Mouse (Mus musculus) limb, embryonic 12.5 days (tissue): ENCODE measurements around the gene Tnfaip8l3. TPM values are rescaled to one million over a fixed set of nuclear protein-coding genes. Genes with fewer than 3 reads are reported as not detected.

Experiments
- ATAC-seq: fragments of 200-750 bp; cut with Nextera tagmentation; 2 replicates; pipeline ENCODE4 v1.8.0; 2017; ENCODE audit warnings: low read depth, moderate TSS enrichment; ENCODE audit not compliant: insufficient number of reproducible peaks, insufficient read depth, low FRiP score, low TSS enrichment
- H3K27ac ChIP-seq: fragments of 300-500 bp; sonication (generic); 2 replicates; pipeline ENCODE4 v1.5.1; 2016; ENCODE audit warnings: mild to moderate bottlenecking, moderate library complexity
- H3K27me3 ChIP-seq: fragments of 300-500 bp; sonication (generic); 2 replicates; pipeline ENCODE4 v1.6.1; 2016; ENCODE audit warnings: mild to moderate bottlenecking, moderate library complexity
- H3K36me3 ChIP-seq: fragments of 300-500 bp; sonication (generic); 2 replicates; pipeline ENCODE4 v1.6.1; 2016; ENCODE audit warnings: mild to moderate bottlenecking, moderate library complexity
- H3K4me1 ChIP-seq: fragments of 300-500 bp; sonication (generic); replicated peaks from 2 replicates; pipeline ENCODE4 v1.6.1; 2016
- H3K4me2 ChIP-seq: fragments of 300-500 bp; sonication (generic); 2 replicates; pipeline ENCODE4 v1.6.1; 2016; ENCODE audit warnings: mild to moderate bottlenecking, moderate library complexity
- H3K4me3 ChIP-seq: fragments of 300-500 bp; sonication (generic); replicated peaks from 2 replicates; pipeline ENCODE4 v1.5.1; 2016; ENCODE audit warnings: mild to moderate bottlenecking
- H3K9ac ChIP-seq: fragments of 300-500 bp; sonication (generic); replicated peaks from 2 replicates; pipeline ENCODE4 v1.6.1; 2016; ENCODE audit warnings: mild to moderate bottlenecking, moderate library complexity
- H3K9me3 ChIP-seq: fragments of 300-500 bp; sonication (generic); 2 replicates; pipeline ENCODE4 v1.6.1; 2016; ENCODE audit warnings: mild to moderate bottlenecking, moderate library complexity
- WGBS: fragments of 180-500 bp; shearing (Covaris S2); methylation state at CpG from one replicate; pipeline ENCODE4 v1.1.7; 2016; 5-methylcytosine and 5-hydroxymethylcytosine counted together
- polyA plus RNA-seq: library from polyadenylated mRNA; unstranded; fragments of >200 nt; fragmentation: Nextera tagmentation; extraction: Ambion mirVana; gene quantifications from 2 replicates; pipeline ENCODE4 v1.2.1, GENCODE M21; 2016

Tnfaip8l3 gene
- polyA plus RNA-seq, 1 experiment from 2014 or later: 0.28 TPM

GRCm38 (mm10) chr9:53986972-53987371, 81.2 kb downstream of the Tnfaip8l3 start:
- Histone ChIP-seq H3K27ac (no peak overlapping the region), H3K4me1 (no peaks in the 10 kb centered on the region), H3K36me3 (no peaks in the 10 kb centered on the region), H3K4me3 (no peak overlapping the region), H3K4me2 (no peak overlapping the region), H3K27me3 (no peaks in the 10 kb centered on the region; the same call in 1 of the 2 replicates), H3K9me3 (no peaks in the 10 kb centered on the region), H3K9ac (no peak overlapping the region)
- no peak for ATAC-seq
- WGBS: 46% methylated on average over 3 of the region's 3 CpGs

GRCm38 (mm10) chr9:53984868-53985267, 83.3 kb downstream of the Tnfaip8l3 start:
- Histone ChIP-seq H3K36me3 (no peaks in the 10 kb centered on the region), H3K4me2 (no peak overlapping the region), H3K4me1 (no peaks in the 10 kb centered on the region), H3K4me3 (no peak overlapping the region), H3K9me3 (no peaks in the 10 kb centered on the region), H3K9ac (no peak overlapping the region), H3K27me3 (no peaks in the 10 kb centered on the region; the same call in 1 of the 2 replicates), H3K27ac (no peak overlapping the region)
- 36% methylated on average over 9 of the region's 9 CpGs for WGBS
- ATAC-seq: no peak

- H3K27ac ChIP-seq: no peak within 1 kb of the TSS
- WGBS: 2% methylated on average over 36 of the region's 36 CpGs
- H3K4me3 ChIP-seq: peak within 1 kb of the TSS; percentile 58
Observed at GRCm38 (mm10) chr9:53975122-53975518, 93.1 kb downstream of the Tnfaip8l3 start, which contains the start of gene Elmod1. TSS of gene Elmod1 (minus strand) at chr9:53975301.

GRCm38 (mm10) chr9:53974328-53975121, 93.7 kb downstream of the Tnfaip8l3 start:
- peak overlapping the region; percentile 57 for H3K9ac ChIP-seq
- no peaks in the 10 kb centered on the region for H3K9me3 ChIP-seq
- H3K27me3 ChIP-seq: peaks cover 36% of the 10 kb centered on the region
- WGBS: 2% methylated on average over 42 of the region's 42 CpGs
- H3K4me1 ChIP-seq: peaks cover 12% of the 10 kb centered on the region
- no peak overlapping the region for H3K27ac ChIP-seq
- H3K4me3 ChIP-seq: peak overlapping the region; percentile 58
- peak; percentile 56; the same call in 1 of the 2 replicates for ATAC-seq
- peak overlapping the region; percentile 97 for H3K4me2 ChIP-seq
- H3K36me3 ChIP-seq: no peaks in the 10 kb centered on the region

More at GRCm38 (mm10) chr9:53975122-53975518, 93.1 kb downstream of the Tnfaip8l3 start, which contains the start of gene Elmod1:
- Histone ChIP-seq H3K4me2 (peak within 1 kb of the TSS; percentile 97), H3K9ac (peak within 1 kb of the TSS; percentile 57), H3K27me3 (peaks cover 36% of the 10 kb centered on the region), H3K36me3 (no peaks in the 10 kb centered on the region), H3K4me1 (peaks cover 12% of the 10 kb centered on the region), H3K9me3 (no peaks in the 10 kb centered on the region)
- peak; percentile 47; the same call in 1 of the 2 replicates for ATAC-seq

GRCm38 (mm10) chr9:53973929-53974327, 94.3 kb downstream of the Tnfaip8l3 start:
- no peak for ATAC-seq
- H3K27ac ChIP-seq: no peak overlapping the region
- no peak overlapping the region for H3K9ac ChIP-seq
- 20% methylated on average over 13 of the region's 13 CpGs for WGBS
- H3K4me3 ChIP-seq: peak overlapping the region; percentile 58
- peaks cover 36% of the 10 kb centered on the region for H3K27me3 ChIP-seq
- peak overlapping the region; percentile 97 for H3K4me2 ChIP-seq
- H3K36me3 ChIP-seq: no peaks in the 10 kb centered on the region
- H3K9me3 ChIP-seq: no peaks in the 10 kb centered on the region
- H3K4me1 ChIP-seq: peaks cover 12% of the 10 kb centered on the region

Other genes starting within 250 kb of the Tnfaip8l3 start
- gene Sln, start 218.2 kb downstream of the Tnfaip8l3 start, polyA plus RNA-seq: 13.8 and 17.3 TPM in 2 replicates
- 0.68 and 0.75 TPM in 2 replicates for gene Elmod1, start 93.1 kb downstream of the Tnfaip8l3 start, polyA plus RNA-seq
- not detected in 2 replicates for gene Cyp19a1, start 199.7 kb upstream of the Tnfaip8l3 start, polyA plus RNA-seq
- gene Gldn, start 218.1 kb upstream of the Tnfaip8l3 start, polyA plus RNA-seq: 0.10 and 0.17 TPM in 2 replicates